Mouse (Mus musculus) spleen, adult 2 months (tissue): Measurements from ENCODE around the gene Cblc.
A peak's percentile ranks its signal among the peaks of the same experiment; 100 is the strongest.

Source experiments
- CTCF ChIP-seq: fragments of 200-500 bp; IDR thresholded peaks from 2 replicates; pipeline ENCODE4 v1.5.1; 2011; ENCODE audit warnings: mild to moderate bottlenecking, inconsistent platforms; ENCODE audit not compliant: insufficient read depth, insufficient read length, insufficient replicate concordance; ENCODE audit errors: extremely low read depth
- POLR2A ChIP-seq: fragments of 200-500 bp; IDR thresholded peaks from 2 replicates; pipeline ENCODE4 v1.6.1; 2011; ENCODE audit warnings: low read depth, low read length, inconsistent platforms

GRCm38 (mm10) chr7:19796697-19797588, at the start of gene Cblc:
- peak; percentile 95 for TF ChIP-seq CTCF
- TF ChIP-seq POLR2A = no peak
